Mouse (Mus musculus): ENCODE measurements around the gene Glipr2. TPM values are rescaled to one million over a fixed set of nuclear protein-coding genes. Genes with fewer than 3 reads are reported as not detected.

Glipr2 gene
- polyA plus RNA-seq, 2 experiments = 19.2 to 48.8 TPM

GRCm38 (mm10) chr4:43964326-43964833 is 7.2 kb downstream of the Glipr2 start:
- H3K27me3 ChIP-seq (ENCODE audit: control insufficient read depth, insufficient read depth, low read length) = no peaks in the 10 kb centered on the region
- H3K9ac ChIP-seq (replicated peaks) = peak overlapping the region; percentile 23
- H3K27ac ChIP-seq = peak overlapping the region; percentile 53
- DNase-seq (ENCODE audit: low read depth in 3 of 3, low spot score in 3 of 3) = peak; percentile 69 to 81 (median 73)
- WGBS (ENCODE audit: insufficient replicate concordance) = 3% methylated on average over 2 of the region's 2 CpGs
- H3K36me3 ChIP-seq (replicated peaks; ENCODE audit: control insufficient read depth, insufficient read depth, low read depth) = no peaks in the 10 kb centered on the region
- TF ChIP-seq CTCF (IDR thresholded peaks at IDR 0.05; ENCODE audit: low read depth) = no peak
- TF ChIP-seq EP300 (IDR thresholded peaks at IDR 0.05; ENCODE audit: low read depth) = peak; percentile 85
- H3K9me3 ChIP-seq (ENCODE audit: control insufficient read depth, low read length) = no peaks in the 10 kb centered on the region
- ATAC-seq (ENCODE audit: insufficient read depth) = peak; percentile 87
- H3K4me2 ChIP-seq (ENCODE audit: low read depth) = peak overlapping the region; percentile 64
- peaks cover 75 to 82% of the 10 kb centered on the region in 2 experiments for H3K4me1 ChIP-seq (replicated peaks; ENCODE audit: control insufficient read depth in 2 of 2, insufficient read depth in 2 of 2, low read length in 1 of 2)
- H3K4me3 ChIP-seq (ENCODE audit: insufficient read depth in 1 of 2, low read depth in 2 of 2, low read length in 2 of 2) = peak overlapping the region; percentile 12 to 25

- H3K27ac ChIP-seq = peak overlapping the region; percentile 53
- H3K36me3 ChIP-seq (replicated peaks; ENCODE audit: control insufficient read depth, insufficient read depth, low read depth) = no peaks in the 10 kb centered on the region
- H3K4me1 ChIP-seq (replicated peaks; ENCODE audit: control insufficient read depth in 2 of 2, insufficient read depth in 2 of 2, low read length in 1 of 2) = peaks cover 67 to 75% of the 10 kb centered on the region in 2 experiments
- no peak overlapping the region for H3K4me3 ChIP-seq (ENCODE audit: insufficient read depth in 1 of 2, low read depth in 2 of 2, low read length in 2 of 2)
- peak; percentile 22; the same call in 1 of the 2 replicates for ATAC-seq (ENCODE audit: insufficient read depth)
- no peaks in the 10 kb centered on the region for H3K9me3 ChIP-seq (ENCODE audit: control insufficient read depth, low read length)
- no peak for TF ChIP-seq EP300 (IDR thresholded peaks at IDR 0.05; ENCODE audit: low read depth)
- H3K4me2 ChIP-seq (ENCODE audit: low read depth) = peak overlapping the region; percentile 64
- DNase-seq (ENCODE audit: low read depth in 3 of 3, low spot score in 3 of 3) = no peak
- WGBS (ENCODE audit: insufficient replicate concordance) = 22% methylated on average over 4 of the region's 4 CpGs
- H3K27me3 ChIP-seq (ENCODE audit: control insufficient read depth, insufficient read depth, low read length) = no peaks in the 10 kb centered on the region
- H3K9ac ChIP-seq (replicated peaks) = peak overlapping the region; percentile 23
These were observed 7.9 kb downstream of the Glipr2 start for GRCm38 (mm10) chr4:43964951-43965684.

- WGBS (ENCODE audit: insufficient replicate concordance) = 51% methylated on average over 7 of the region's 7 CpGs
- TF ChIP-seq EP300 (IDR thresholded peaks at IDR 0.05; ENCODE audit: low read depth) (no peak), CTCF (IDR thresholded peaks at IDR 0.05; ENCODE audit: low read depth) (no peak)
- H3K4me2 ChIP-seq (ENCODE audit: low read depth) = peak overlapping the region; percentile 64; the same call in 1 of the 2 replicates
- no peaks in the 10 kb centered on the region for H3K9me3 ChIP-seq (ENCODE audit: control insufficient read depth, low read length)
- no peaks in the 10 kb centered on the region; the same call in 1 of the 2 replicates for H3K36me3 ChIP-seq (replicated peaks; ENCODE audit: control insufficient read depth, insufficient read depth, low read depth)
- H3K4me3 ChIP-seq (ENCODE audit: insufficient read depth in 1 of 2, low read depth in 2 of 2, low read length in 2 of 2) = no peak overlapping the region
- H3K9ac ChIP-seq (replicated peaks) = no peak overlapping the region; the same call in 1 of the 2 replicates
- ATAC-seq (ENCODE audit: insufficient read depth) = no peak
- H3K27me3 ChIP-seq (ENCODE audit: control insufficient read depth, insufficient read depth, low read length) = no peaks in the 10 kb centered on the region
- H3K27ac ChIP-seq = peak overlapping the region; percentile 53
- peaks cover 60 to 67% of the 10 kb centered on the region in 2 experiments for H3K4me1 ChIP-seq (replicated peaks; ENCODE audit: control insufficient read depth in 2 of 2, insufficient read depth in 2 of 2, low read length in 1 of 2)
- no peak for DNase-seq (ENCODE audit: low read depth in 3 of 3, low spot score in 3 of 3)
These were observed 8.8 kb downstream of the Glipr2 start for GRCm38 (mm10) chr4:43965856-43966535.

GRCm38 (mm10) chr4:43968650-43969049 is 11.4 kb downstream of the Glipr2 start:
- Histone ChIP-seq H3K9me3 (ENCODE audit: control insufficient read depth, low read length) (no peaks in the 10 kb centered on the region), H3K4me3 (ENCODE audit: insufficient read depth in 1 of 2, low read depth in 2 of 2, low read length in 2 of 2) (no peak overlapping the region), H3K9ac (replicated peaks) (no peak overlapping the region), H3K36me3 (replicated peaks; ENCODE audit: control insufficient read depth, insufficient read depth, low read depth) (no peaks in the 10 kb centered on the region; the same call in 1 of the 2 replicates), H3K4me1 (replicated peaks; ENCODE audit: control insufficient read depth in 2 of 2, insufficient read depth in 2 of 2, low read length in 1 of 2) (peaks cover 43 to 56% of the 10 kb centered on the region in 2 experiments), H3K27me3 (ENCODE audit: control insufficient read depth, insufficient read depth, low read length) (no peaks in the 10 kb centered on the region), H3K4me2 (ENCODE audit: low read depth) (no peak overlapping the region), H3K27ac (no peak overlapping the region)
- no peak for DNase-seq (ENCODE audit: low read depth in 3 of 3, low spot score in 3 of 3)
- ATAC-seq (ENCODE audit: insufficient read depth) = no peak
- TF ChIP-seq CTCF (IDR thresholded peaks at IDR 0.05; ENCODE audit: low read depth) = no peak
- no peak for TF ChIP-seq EP300 (IDR thresholded peaks at IDR 0.05; ENCODE audit: low read depth)
- WGBS (ENCODE audit: insufficient replicate concordance) = 78% methylated on average over 13 of the region's 13 CpGs

- TF ChIP-seq CTCF (IDR thresholded peaks at IDR 0.05; ENCODE audit: low read depth) = no peak
- no peak for TF ChIP-seq EP300 (IDR thresholded peaks at IDR 0.05; ENCODE audit: low read depth)
- Histone ChIP-seq H3K4me1 (replicated peaks; ENCODE audit: control insufficient read depth in 2 of 2, insufficient read depth in 2 of 2, low read length in 1 of 2) (peaks cover 36 to 53% of the 10 kb centered on the region in 2 experiments), H3K27me3 (ENCODE audit: control insufficient read depth, insufficient read depth, low read length) (no peaks in the 10 kb centered on the region), H3K4me2 (ENCODE audit: low read depth) (no peak overlapping the region), H3K9ac (replicated peaks) (no peak overlapping the region), H3K36me3 (replicated peaks; ENCODE audit: control insufficient read depth, insufficient read depth, low read depth) (no peaks in the 10 kb centered on the region; the same call in 1 of the 2 replicates), H3K9me3 (ENCODE audit: control insufficient read depth, low read length) (no peaks in the 10 kb centered on the region), H3K27ac (no peak overlapping the region), H3K4me3 (ENCODE audit: insufficient read depth in 1 of 2, low read depth in 2 of 2, low read length in 2 of 2) (no peak overlapping the region)
- no peak for DNase-seq (ENCODE audit: low read depth in 3 of 3, low spot score in 3 of 3)
- ATAC-seq (ENCODE audit: insufficient read depth) = no peak
- 42% methylated on average over 4 of the region's 4 CpGs for WGBS (ENCODE audit: insufficient replicate concordance)
These were observed 12.2 kb downstream of the Glipr2 start for GRCm38 (mm10) chr4:43969373-43969772.

All from liver, embryonic 14.5 days (tissue).